Mouse (Mus musculus) C2C12 (cell line): ENCODE measurements around the gene Fer.

ENCODE experiments used
- CTCF ChIP-seq: IDR thresholded peaks from one replicate; pipeline ENCODE4 v1.5.1; 2011; ENCODE audit not compliant: control insufficient read depth, insufficient read depth, insufficient read length
- FOSL1 ChIP-seq: IDR thresholded peaks from one replicate; pipeline ENCODE4 v1.8.0; 2011; ENCODE audit warnings: mild to moderate bottlenecking, low read length; ENCODE audit not compliant: poor library complexity, insufficient read depth, severe bottlenecking
- MAX ChIP-seq: IDR thresholded peaks from one replicate; pipeline ENCODE4 v1.6.1; 2011; ENCODE audit warnings: mild to moderate bottlenecking, control low read depth
- MYOG ChIP-seq: IDR thresholded peaks from one replicate; pipeline ENCODE4 v1.6.1; 2011; ENCODE audit not compliant: control insufficient read depth, insufficient read length; ENCODE audit errors: extremely low read depth
- USF1 ChIP-seq: IDR thresholded peaks from one replicate; pipeline ENCODE4 v1.6.1; 2011; ENCODE audit warnings: low read depth, mild to moderate bottlenecking, control low read depth, moderate library complexity

DNA sequence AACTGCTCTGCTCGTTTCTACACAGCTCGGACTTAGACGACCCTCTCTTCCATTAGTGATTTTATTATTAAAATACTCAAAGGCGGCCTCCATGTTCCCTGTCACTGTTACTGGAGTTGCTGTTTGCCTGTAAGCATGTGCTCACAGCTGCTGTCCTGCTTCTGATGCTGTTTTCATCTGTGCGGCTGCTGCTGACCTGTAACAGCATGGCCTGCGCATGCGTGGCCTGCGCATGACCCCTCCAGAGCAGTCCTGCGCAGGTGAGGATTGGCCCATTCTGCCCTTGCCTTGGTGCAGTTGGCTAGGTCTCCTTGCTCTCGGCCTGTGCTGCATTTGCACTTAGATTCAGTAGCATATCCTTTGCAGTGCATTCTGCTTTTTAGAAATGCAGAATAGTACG lies 259.7 kb downstream of the Fer start:
- no peak for TF ChIP-seq CTCF
- no peak for TF ChIP-seq MYOG
- no peak for TF ChIP-seq USF1
- TF ChIP-seq FOSL1, result no peak
- TF ChIP-seq MAX, result no peak
